Mouse (Mus musculus): ENCODE results near the gene Lrrc42.

Lrrc42 gene

GRCm38 (mm10) chr4:107193841-107194240 is 59.5 kb downstream of the Lrrc42 start:
- DNase-seq, result no peak

- DNase-seq, result no peak
Observed at GRCm38 (mm10) chr4:107185703-107186102, 67.6 kb downstream of the Lrrc42 start.
